Mouse (Mus musculus) ES-E14 (cell line): ENCODE results near the gene Tmem131. TPM values are rescaled to one million over a fixed set of nuclear protein-coding genes. Genes with fewer than 3 reads are reported as not detected.

Experiments
- DNase-seq: peaks from one replicate; pipeline ENCODE4 v3.0.0-alpha.2; 2013; ENCODE audit warnings: low read depth, low spot score
- H3K27ac ChIP-seq: 2 replicates; pipeline ENCODE4 v1.5.1; 2012; ENCODE audit warnings: low read depth, mild to moderate bottlenecking, low read length, moderate library complexity, mixed read lengths; ENCODE audit not compliant: poor library complexity, insufficient read depth, severe bottlenecking
- H3K36me3 ChIP-seq: 2 replicates; pipeline ENCODE4 v1.6.1; 2012; ENCODE audit warnings: mild to moderate bottlenecking, low read length, moderate library complexity, mixed read lengths; ENCODE audit not compliant: control insufficient read depth, poor library complexity, insufficient read depth, severe bottlenecking
- H3K4me1 ChIP-seq, 2 experiments: fragments of 150-350 bp in 1 of 2; sonication (generic) in 1 of 2; 2 replicates each; pipeline ENCODE4 v1.6.1; 2012; ENCODE audit warnings: low read length in 2 of 2, mild to moderate bottlenecking in 1 of 2, mixed read lengths in 1 of 2; ENCODE audit not compliant: control insufficient read depth in 2 of 2, insufficient read depth in 2 of 2, poor library complexity in 1 of 2
- H3K4me3 ChIP-seq, 2 experiments: fragments of 150-350 bp in 1 of 2; sonication (generic) in 1 of 2; 2 replicates each; pipeline ENCODE4 v1.5.1; 2012; ENCODE audit warnings: low read length in 2 of 2, low read depth in 1 of 2, mild to moderate bottlenecking in 1 of 2, mixed read lengths in 1 of 2; ENCODE audit not compliant: insufficient read depth in 1 of 2, poor library complexity in 1 of 2, severe bottlenecking in 1 of 2
- H3K9ac ChIP-seq: 2 replicates; pipeline ENCODE4 v1.6.1; 2012; ENCODE audit warnings: low read depth, mild to moderate bottlenecking, low read length, mixed read lengths; ENCODE audit not compliant: poor library complexity, insufficient read depth, severe bottlenecking
- H3K9me3 ChIP-seq: fragments of 150-350 bp; sonication (generic); 2 replicates; pipeline ENCODE4 v1.6.1; 2012; ENCODE audit warnings: low read depth, mild to moderate bottlenecking, low read length; ENCODE audit not compliant: control insufficient read depth, insufficient read depth
- CHD2 ChIP-seq: IDR thresholded peaks from 2 replicates; pipeline ENCODE4 v1.6.1; 2014; ENCODE audit warnings: mild to moderate bottlenecking, low read depth, low read length, inconsistent platforms
- HCFC1 ChIP-seq: IDR thresholded peaks from 2 replicates; pipeline ENCODE4 v1.6.1; 2012; ENCODE audit warnings: low read length, inconsistent platforms, borderline replicate concordance; ENCODE audit not compliant: insufficient read depth
- MAFK ChIP-seq: IDR thresholded peaks from 2 replicates; pipeline ENCODE4 v1.6.1; 2014; ENCODE audit warnings: mild to moderate bottlenecking, low read depth, low read length, inconsistent platforms; ENCODE audit not compliant: insufficient read depth
- ZC3H11A ChIP-seq: IDR thresholded peaks from 2 replicates; pipeline ENCODE4 v1.6.1; 2012; ENCODE audit warnings: low read depth, mild to moderate bottlenecking, inconsistent platforms, low read length, borderline replicate concordance
- ZNF384 ChIP-seq: IDR thresholded peaks from 2 replicates; pipeline ENCODE4 v1.6.1; 2012; ENCODE audit warnings: low read depth, low read length, inconsistent platforms
- in situ Hi-C, 2 experiments: fragments of 600-800 bp; cut with MboI; formaldehyde crosslinking; loops; one replicate each; pipeline ENCODE4 v1.15.1; 2025; ENCODE audit warnings: low sequenced_read_pairs in 2 of 2, inconsistent platforms in 1 of 2; ENCODE audit not compliant: unreplicated experiment in 2 of 2
- total RNA-seq: library from RNA; depleted of rRNA; stranded (reverse); fragments of 300-350 nt; gene quantifications from 2 replicates; pipeline ENCODE4 v1.2.3, GENCODE M21; 2012

The Tmem131 gene
- total RNA-seq, 1 experiment: 73.1 TPM

GRCm38 (mm10) chr1:36932231-36932630, 11.2 kb downstream of the Tmem131 start:
- H3K4me1 ChIP-seq: peaks cover 14 to 16% of the 10 kb centered on the region in 2 experiments
- no peaks in the 10 kb centered on the region for H3K9me3 ChIP-seq
- in situ Hi-C loops: no loop called here
- no peak for TF ChIP-seq ZC3H11A
- TF ChIP-seq ZNF384: no peak
- TF ChIP-seq HCFC1: no peak
- no peak for TF ChIP-seq MAFK
- TF ChIP-seq CHD2: no peak
- no peak overlapping the region for H3K4me3 ChIP-seq
- peaks cover 4% of the 10 kb centered on the region for H3K36me3 ChIP-seq
- no peak for DNase-seq
- no peak overlapping the region for H3K9ac ChIP-seq
- no peak overlapping the region for H3K27ac ChIP-seq

DNA sequence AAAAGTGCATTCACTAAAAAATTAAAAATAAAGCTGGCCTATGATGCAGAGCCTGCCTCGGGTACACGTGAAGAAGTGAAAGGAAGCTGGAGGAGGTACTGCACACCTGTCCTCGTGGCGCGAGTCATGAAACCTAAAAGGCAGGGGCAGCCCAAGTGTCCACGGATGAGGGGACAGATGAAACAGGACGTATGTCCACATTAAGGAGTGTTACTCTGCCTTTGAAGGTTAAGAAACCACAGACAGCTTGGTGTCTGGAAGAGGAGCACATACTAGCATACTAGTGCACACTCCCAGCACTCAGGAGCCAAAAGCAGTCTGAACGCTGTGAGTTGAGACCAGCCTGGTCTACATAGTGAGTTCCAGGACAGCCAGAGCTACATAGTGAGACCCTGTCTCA, 12.6 kb downstream of the Tmem131 start:
- Histone ChIP-seq H3K4me3 (no peak overlapping the region), H3K9me3 (no peaks in the 10 kb centered on the region), H3K27ac (no peak overlapping the region), H3K4me1 (peaks cover 17 to 19% of the 10 kb centered on the region in 2 experiments), H3K9ac (no peak overlapping the region), H3K36me3 (peaks cover 4% of the 10 kb centered on the region)
- DNase-seq: no peak
- TF ChIP-seq HCFC1 (no peak), MAFK (no peak), ZNF384 (no peak), ZC3H11A (no peak), CHD2 (no peak)
- in situ Hi-C loops: no loop called here

DNA sequence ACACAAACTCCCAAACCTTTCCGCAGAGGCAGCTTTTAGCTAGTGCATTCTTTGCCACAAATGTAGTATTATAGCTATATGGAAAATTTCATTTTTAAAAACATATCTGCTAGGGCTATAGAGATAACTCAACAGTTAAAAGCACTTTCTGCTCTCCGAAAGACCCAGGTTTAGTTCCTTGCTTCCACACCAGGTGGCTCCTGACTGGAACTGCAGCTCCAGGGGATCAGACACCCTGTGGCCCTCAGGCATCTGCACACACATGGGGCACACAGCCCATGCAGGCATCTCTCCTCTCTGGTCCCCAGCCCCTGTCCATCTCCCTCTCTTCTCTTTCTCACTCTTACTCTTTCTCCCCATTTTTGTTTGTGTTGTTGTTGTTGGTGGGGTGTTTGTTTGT, 13.5 kb downstream of the Tmem131 start:
- peaks cover 4% of the 10 kb centered on the region for H3K36me3 ChIP-seq
- H3K9me3 ChIP-seq: no peaks in the 10 kb centered on the region
- in situ Hi-C loops: no loop called here
- TF ChIP-seq HCFC1 (no peak), ZC3H11A (no peak), ZNF384 (no peak), CHD2 (no peak), MAFK (no peak)
- DNase-seq: no peak
- no peak overlapping the region for H3K9ac ChIP-seq
- no peak overlapping the region for H3K4me3 ChIP-seq
- no peak overlapping the region for H3K27ac ChIP-seq
- H3K4me1 ChIP-seq: peaks cover 19 to 24% of the 10 kb centered on the region in 2 experiments

DNA sequence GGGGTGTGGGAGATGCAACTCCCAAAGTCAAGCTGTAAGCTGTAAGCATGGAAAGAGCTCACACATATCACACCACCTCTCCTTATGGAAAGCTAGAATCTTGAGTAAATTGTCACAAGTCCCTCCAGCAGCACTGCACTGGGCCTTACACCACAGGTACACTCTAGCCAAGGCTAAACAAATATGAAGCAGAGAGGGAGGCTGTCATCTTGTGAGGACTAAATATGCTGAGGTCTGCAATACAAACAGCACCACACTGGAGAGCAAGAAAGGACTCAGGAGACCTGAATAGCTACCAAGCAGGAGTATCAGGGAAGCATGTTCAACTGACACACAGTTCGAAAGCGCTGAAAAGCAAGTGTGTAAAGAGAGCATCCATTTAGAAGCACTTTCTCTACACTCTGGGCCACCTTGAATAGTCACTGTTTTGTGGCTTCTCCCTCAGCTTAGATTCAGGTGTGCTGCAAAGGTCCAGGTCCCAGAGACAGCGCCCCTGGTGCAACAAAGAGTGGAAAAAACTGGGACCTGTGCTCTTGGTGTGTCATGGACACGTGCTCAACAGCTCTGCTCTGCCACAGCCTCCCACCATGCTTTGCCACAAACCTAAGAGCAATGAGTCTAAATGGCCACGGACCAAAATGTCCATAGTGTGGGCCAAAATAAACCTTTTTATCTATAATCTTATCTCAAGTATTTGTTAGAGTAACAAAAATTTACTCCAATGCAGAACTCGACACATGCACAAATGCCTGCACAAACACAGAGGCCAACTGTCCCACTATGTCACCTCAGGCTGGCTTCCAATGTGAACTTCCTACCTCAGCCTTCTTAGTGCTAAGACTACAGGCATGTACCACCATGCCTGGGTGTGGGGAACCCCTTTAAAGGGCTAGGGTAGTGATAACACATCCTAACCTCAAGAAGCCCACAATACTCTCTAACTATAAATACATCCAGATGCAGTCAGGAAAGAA, 14.8 kb downstream of the Tmem131 start:
- H3K9me3 ChIP-seq: no peaks in the 10 kb centered on the region
- H3K27ac ChIP-seq: no peak overlapping the region
- in situ Hi-C loops: no loop called here
- TF ChIP-seq MAFK (no peak), CHD2 (no peak), HCFC1 (no peak), ZC3H11A (no peak), ZNF384 (no peak)
- H3K9ac ChIP-seq: no peak overlapping the region
- peaks cover 21 to 29% of the 10 kb centered on the region in 2 experiments for H3K4me1 ChIP-seq
- no peak overlapping the region for H3K4me3 ChIP-seq
- H3K36me3 ChIP-seq: peaks cover 6% of the 10 kb centered on the region
- DNase-seq: no peak
